Mouse (Mus musculus) kidney, embryonic 14.5 days (tissue): ENCODE results near the gene Tfcp2l1. TPM values are rescaled to one million over a fixed set of nuclear protein-coding genes. Genes with fewer than 3 reads are reported as not detected.
"Not testable (repeated sequence)": the region's sequence is repeated elsewhere in the genome, so short reads cannot be mapped to it uniquely, and the experiment has no call there.

Source experiments
- ATAC-seq: fragments of 200-750 bp; cut with Nextera tagmentation; 2 replicates; pipeline ENCODE4 v1.8.0; 2017; ENCODE audit warnings: moderate number of reproducible peaks, mild to moderate bottlenecking, moderate TSS enrichment, moderate library complexity; ENCODE audit not compliant: low FRiP score, low TSS enrichment
- H3K27ac ChIP-seq: fragments of 300-500 bp; sonication (generic); 2 replicates; pipeline ENCODE4 v1.5.1; 2014; ENCODE audit warnings: low read depth, mild to moderate bottlenecking, low read length, moderate library complexity, mixed read lengths
- H3K27me3 ChIP-seq: fragments of 300-500 bp; sonication (generic); 2 replicates; pipeline ENCODE4 v1.6.1; 2014; ENCODE audit warnings: mild to moderate bottlenecking, low read length; ENCODE audit not compliant: control insufficient read depth, insufficient read depth
- H3K36me3 ChIP-seq: fragments of 300-500 bp; sonication (generic); 2 replicates; pipeline ENCODE4 v1.6.1; 2014; ENCODE audit warnings: low read length, mixed read lengths; ENCODE audit not compliant: control insufficient read depth, insufficient read depth
- H3K4me1 ChIP-seq: fragments of 300-500 bp; sonication (generic); 2 replicates; pipeline ENCODE4 v1.6.1; 2014; ENCODE audit warnings: low read length, mixed read lengths; ENCODE audit not compliant: control insufficient read depth, insufficient read depth
- H3K4me2 ChIP-seq: fragments of 300-500 bp; sonication (generic); replicated peaks from 2 replicates; pipeline ENCODE4 v1.6.1; 2014; ENCODE audit warnings: low read depth, mild to moderate bottlenecking, low read length
- H3K4me3 ChIP-seq: fragments of 300-500 bp; sonication (generic); 2 replicates; pipeline ENCODE4 v1.5.1; 2014; ENCODE audit warnings: mild to moderate bottlenecking, low read length
- H3K9ac ChIP-seq: fragments of 300-500 bp; sonication (generic); 2 replicates; pipeline ENCODE4 v1.6.1; 2014; ENCODE audit warnings: low read depth, mild to moderate bottlenecking, low read length, moderate library complexity
- H3K9me3 ChIP-seq: fragments of 300-500 bp; sonication (generic); 2 replicates; pipeline ENCODE4 v1.6.1; 2016; ENCODE audit warnings: low read length; ENCODE audit not compliant: control insufficient read depth
- WGBS: fragments of 180-500 bp; shearing (Covaris S2); extraction: QIAGEN DNeasy Blood & Tissue Kit; methylation state at CpG from one replicate; pipeline ENCODE4 v1.1.7; 2014; 5-methylcytosine and 5-hydroxymethylcytosine counted together
- polyA plus RNA-seq: library from polyadenylated mRNA; unstranded; fragments of >200 nt; fragmentation: Nextera tagmentation; extraction: Ambion mirVana; gene quantifications from 2 replicates; pipeline ENCODE4 v1.2.1, GENCODE M21; 2014

The Tfcp2l1 gene
- polyA plus RNA-seq, 1 experiment from 2014 or later, result 33.0 TPM

DNA sequence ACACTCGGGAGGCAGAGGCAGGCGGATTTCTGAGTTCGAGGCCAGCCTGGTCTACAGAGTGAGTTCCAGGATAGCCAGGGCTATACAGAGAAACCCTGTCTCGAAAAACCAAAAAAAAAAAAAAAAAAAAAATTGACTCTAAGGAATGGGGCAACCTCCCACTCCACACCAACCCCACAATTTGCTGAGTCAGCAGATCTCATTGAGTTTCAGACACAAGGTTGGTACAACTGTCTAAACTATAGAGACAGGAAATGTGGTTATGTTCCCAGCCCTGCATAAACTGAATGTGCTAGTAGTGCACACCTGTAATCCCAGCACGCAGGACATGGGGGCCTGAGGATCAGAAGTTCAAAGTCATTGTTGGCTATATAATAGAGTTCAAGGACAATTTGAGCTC is 6.7 kb upstream of the Tfcp2l1 start:
- H3K4me1 ChIP-seq, H3K9me3 ChIP-seq, H3K4me2 ChIP-seq, H3K9ac ChIP-seq, H3K27ac ChIP-seq, H3K27me3 ChIP-seq, H3K36me3 ChIP-seq, H3K4me3 ChIP-seq, ATAC-seq: not testable (repeated sequence)
- 92% methylated on average over 4 of the region's 5 CpGs for WGBS

DNA sequence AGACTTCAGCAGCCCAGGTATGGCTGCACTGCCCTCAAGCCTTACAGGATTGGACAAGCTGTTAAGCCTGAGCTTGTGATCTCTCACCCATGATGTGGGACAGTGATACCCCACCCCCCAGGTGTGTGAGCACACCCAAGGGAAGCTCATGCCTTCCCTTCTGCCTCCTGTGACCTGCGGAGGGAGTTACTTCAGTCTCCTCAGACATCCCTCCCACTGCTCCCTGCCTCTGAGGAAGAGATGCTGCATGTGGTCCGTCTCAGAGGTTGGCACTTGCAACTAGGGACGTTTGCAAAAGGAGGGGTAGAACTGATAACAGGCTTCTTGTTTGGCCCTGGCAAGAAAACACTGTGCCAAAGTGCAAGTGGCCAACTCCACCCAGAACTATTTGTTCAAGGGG is 4.9 kb upstream of the Tfcp2l1 start:
- Histone ChIP-seq H3K4me1 (0 out of 2 replicates have a peak, but pooled peaks cover 4% of the 10 kb centered on the region), H3K27ac (no peak overlapping the region), H3K9ac (no peak overlapping the region), H3K9me3 (no peaks in the 10 kb centered on the region), H3K27me3 (peaks cover 6% of the 10 kb centered on the region), H3K36me3 (no peaks in the 10 kb centered on the region), H3K4me2 (no peak overlapping the region), H3K4me3 (no peak overlapping the region)
- ATAC-seq, result no peak
- WGBS, result 67% methylated on average over 3 of the region's 3 CpGs

DNA sequence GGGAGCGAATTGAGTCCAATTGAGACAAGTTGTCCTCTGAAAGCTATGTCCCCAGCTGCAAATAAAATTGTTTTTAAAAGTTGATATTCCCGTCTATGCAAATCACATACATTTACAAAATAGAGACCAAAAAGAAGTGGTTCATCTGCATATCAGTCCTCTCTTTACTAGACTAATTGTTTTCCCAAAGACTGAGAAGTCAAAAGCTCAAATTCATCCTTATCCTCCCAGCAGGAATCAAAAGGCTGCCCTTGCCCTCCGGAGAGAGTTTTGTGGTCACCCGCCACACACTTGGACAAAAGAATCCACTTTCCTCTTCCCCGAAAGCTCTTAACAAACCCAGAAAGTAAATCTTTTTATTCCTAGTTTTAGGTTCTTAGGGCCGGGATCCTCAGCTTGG is 2.3 kb upstream of the Tfcp2l1 start:
- no peaks in the 10 kb centered on the region for H3K36me3 ChIP-seq
- WGBS, result 44% methylated on average over 6 of the region's 6 CpGs
- no peak overlapping the region for H3K9ac ChIP-seq
- no peak for ATAC-seq
- H3K9me3 ChIP-seq, result no peaks in the 10 kb centered on the region
- peaks cover 11% of the 10 kb centered on the region for H3K27me3 ChIP-seq
- H3K4me1 ChIP-seq, result 0 out of 2 replicates have a peak, but pooled peaks cover 5% of the 10 kb centered on the region
- H3K4me2 ChIP-seq, result no peak overlapping the region
- H3K27ac ChIP-seq, result no peak overlapping the region
- no peak overlapping the region for H3K4me3 ChIP-seq

- WGBS, result 53% methylated on average over 2 of the region's 2 CpGs
These were observed 1.8 kb upstream of the Tfcp2l1 start for GRCm38 (mm10) chr1:118625921-118626320.

DNA sequence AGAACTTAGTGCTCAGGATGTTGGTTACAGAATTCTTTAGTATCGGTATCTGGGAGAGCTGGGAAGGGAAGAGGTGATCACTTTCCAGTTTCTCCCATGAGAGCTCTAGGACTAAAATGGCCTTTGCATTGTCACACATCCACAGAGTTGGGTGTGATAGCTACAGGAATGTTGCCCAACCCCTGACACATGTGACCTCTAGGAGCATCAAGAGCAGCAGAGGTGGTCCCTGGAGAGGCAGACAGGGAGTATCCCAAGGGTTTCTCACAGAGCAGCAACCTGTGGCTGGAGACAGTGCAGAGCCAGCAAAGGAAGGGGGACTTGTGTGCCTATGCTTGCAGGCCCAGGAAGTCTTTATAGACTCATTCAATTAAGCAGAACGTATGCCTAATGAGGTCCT is 1.3 kb upstream of the Tfcp2l1 start:
- Histone ChIP-seq H3K4me2 (no peak overlapping the region), H3K9ac (no peak overlapping the region), H3K27ac (no peak overlapping the region), H3K27me3 (peaks cover 11% of the 10 kb centered on the region), H3K4me1 (0 out of 2 replicates have a peak, but pooled peaks cover 5% of the 10 kb centered on the region), H3K36me3 (no peaks in the 10 kb centered on the region), H3K4me3 (no peak overlapping the region), H3K9me3 (no peaks in the 10 kb centered on the region)
- ATAC-seq, result no peak
- 76% methylated on average over 2 of the region's 2 CpGs for WGBS

More at GRCm38 (mm10) chr1:118625921-118626320, 1.8 kb upstream of the Tfcp2l1 start:
- Histone ChIP-seq H3K9me3 (no peaks in the 10 kb centered on the region), H3K4me2 (no peak overlapping the region), H3K27ac (no peak overlapping the region), H3K4me3 (no peak overlapping the region), H3K27me3 (peaks cover 11% of the 10 kb centered on the region), H3K9ac (no peak overlapping the region), H3K4me1 (0 out of 2 replicates have a peak, but pooled peaks cover 5% of the 10 kb centered on the region), H3K36me3 (no peaks in the 10 kb centered on the region)
- no peak for ATAC-seq

DNA sequence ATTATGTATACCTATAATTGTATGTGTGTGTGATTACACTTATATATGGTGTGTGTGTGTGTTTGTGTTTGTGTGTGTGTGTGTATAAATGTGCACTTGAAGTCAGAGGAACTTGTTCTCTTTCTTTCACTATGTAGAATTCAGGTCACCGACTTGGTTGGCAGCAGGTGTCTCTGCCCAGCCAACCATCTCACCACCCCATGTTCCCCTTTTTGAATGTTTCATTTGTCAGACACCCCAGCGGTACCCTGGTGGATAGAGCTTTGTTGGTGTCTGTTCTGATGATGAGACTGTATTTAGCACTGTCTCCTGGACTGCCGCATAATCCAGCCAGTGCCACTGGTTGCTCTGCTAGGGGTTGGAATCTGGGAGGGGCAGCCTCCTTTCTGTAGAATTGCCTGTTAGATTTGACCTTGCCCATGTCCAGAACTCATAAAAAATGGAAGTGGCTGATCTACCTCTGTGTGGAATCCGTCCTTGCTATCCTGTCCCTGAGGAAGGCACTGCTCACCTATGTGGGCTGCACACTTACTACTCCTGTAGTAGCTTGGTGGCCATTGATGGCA is 5.8 kb downstream of the Tfcp2l1 start:
- 80% methylated on average over 4 of the region's 4 CpGs for WGBS
- no peaks in the 10 kb centered on the region; the same call in 1 of the 2 replicates for H3K27me3 ChIP-seq
- H3K27ac ChIP-seq, result no peak overlapping the region
- no peaks in the 10 kb centered on the region for H3K4me1 ChIP-seq
- H3K4me2 ChIP-seq, result no peak overlapping the region
- H3K9me3 ChIP-seq, result no peaks in the 10 kb centered on the region
- no peak for ATAC-seq
- H3K4me3 ChIP-seq, result no peak overlapping the region
- no peaks in the 10 kb centered on the region for H3K36me3 ChIP-seq
- H3K9ac ChIP-seq, result no peak overlapping the region

- WGBS, result 72% methylated on average over 2 of the region's 2 CpGs
- Histone ChIP-seq H3K9ac (no peak overlapping the region), H3K27me3 (no peaks in the 10 kb centered on the region), H3K4me2 (no peak overlapping the region), H3K4me3 (no peak overlapping the region), H3K36me3 (no peaks in the 10 kb centered on the region), H3K27ac (no peak overlapping the region), H3K9me3 (no peaks in the 10 kb centered on the region), H3K4me1 (no peaks in the 10 kb centered on the region)
- ATAC-seq, result no peak
These were observed 14.7 kb downstream of the Tfcp2l1 start for GRCm38 (mm10) chr1:118642296-118642999.

GRCm38 (mm10) chr1:118643138-118643979 is 15.6 kb downstream of the Tfcp2l1 start:
- whole genome bisulfite sequencing, result 49% methylated on average over 9 of the region's 9 CpGs
- no peak for ATAC-seq
- Histone ChIP-seq H3K27me3 (no peaks in the 10 kb centered on the region), H3K27ac (no peak overlapping the region), H3K36me3 (no peaks in the 10 kb centered on the region), H3K9ac (no peak overlapping the region), H3K4me1 (no peaks in the 10 kb centered on the region), H3K4me3 (no peak overlapping the region), H3K9me3 (no peaks in the 10 kb centered on the region), H3K4me2 (no peak overlapping the region)

DNA sequence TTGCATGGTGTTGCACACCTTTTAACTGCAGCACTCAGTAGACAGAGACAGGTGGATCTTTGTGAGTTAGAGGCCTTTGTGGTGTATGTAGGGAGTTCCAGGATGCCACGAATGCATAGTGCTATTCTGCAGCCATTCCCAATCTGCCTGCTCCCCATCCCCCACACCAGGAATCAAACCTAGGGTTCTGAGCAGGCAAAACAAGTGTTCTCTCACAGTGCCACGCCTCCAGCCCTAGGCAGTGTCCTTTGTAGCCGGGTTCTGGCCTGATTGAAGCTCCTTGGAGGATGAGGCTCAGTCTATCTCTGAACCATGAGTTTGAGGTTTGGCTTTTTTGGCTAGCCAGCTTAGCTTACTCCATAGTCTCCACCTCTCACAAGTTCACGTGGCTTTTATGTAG is 18.0 kb downstream of the Tfcp2l1 start:
- H3K36me3 ChIP-seq, result no peaks in the 10 kb centered on the region
- H3K27me3 ChIP-seq, result no peaks in the 10 kb centered on the region
- no peak overlapping the region for H3K4me2 ChIP-seq
- ATAC-seq, result no peak
- H3K9ac ChIP-seq, result no peak overlapping the region
- WGBS, result 61% methylated on average over 4 of the region's 4 CpGs
- H3K9me3 ChIP-seq, result no peaks in the 10 kb centered on the region
- H3K4me1 ChIP-seq, result 0 out of 2 replicates have a peak, but pooled peaks cover 11% of the 10 kb centered on the region
- H3K27ac ChIP-seq, result no peak overlapping the region
- no peak overlapping the region for H3K4me3 ChIP-seq
